Mouse (Mus musculus) ES-E14 (cell line): Measurements from ENCODE around the gene Il1rl2.

Experiments used
- CHD2 ChIP-seq: IDR thresholded peaks from 2 replicates; pipeline ENCODE4 v1.6.1; 2014; ENCODE audit warnings: mild to moderate bottlenecking, low read depth, low read length, inconsistent platforms
- ZNF384 ChIP-seq: IDR thresholded peaks from 2 replicates; pipeline ENCODE4 v1.6.1; 2012; ENCODE audit warnings: low read depth, low read length, inconsistent platforms

GRCm38 (mm10) chr1:40324955-40325702 is 719 bp downstream of the Il1rl2 start:
- no peak for TF ChIP-seq CHD2
- TF ChIP-seq ZNF384: no peak
